Mouse (Mus musculus) midbrain, embryonic 11.5 days (tissue): ENCODE data around the gene Dek. TPM values are rescaled to one million over a fixed set of nuclear protein-coding genes. Genes with fewer than 3 reads are reported as not detected.

Source experiments
- ATAC-seq: fragments of 200-750 bp; cut with Nextera tagmentation; 2 replicates; pipeline ENCODE4 v1.8.0; 2017; ENCODE audit warnings: moderate TSS enrichment, moderate library complexity; ENCODE audit not compliant: low FRiP score
- DNase-seq: peaks from one replicate; pipeline ENCODE4 v3.0.0; 2015; ENCODE audit warnings: low spot score; ENCODE audit errors: missing footprints
- H3K27ac ChIP-seq: fragments of 300-500 bp; sonication (generic); 2 replicates; pipeline ENCODE4 v1.5.1; 2014; ENCODE audit warnings: low read depth, low read length
- H3K27me3 ChIP-seq: fragments of 300-500 bp; sonication (generic); 2 replicates; pipeline ENCODE4 v1.6.1; 2014; ENCODE audit warnings: mild to moderate bottlenecking, low read length, moderate library complexity, mixed read lengths; ENCODE audit not compliant: control insufficient read depth, insufficient read depth
- H3K36me3 ChIP-seq: fragments of 300-500 bp; sonication (generic); 2 replicates; pipeline ENCODE4 v1.6.1; 2014; ENCODE audit warnings: mild to moderate bottlenecking, low read length, moderate library complexity, mixed read lengths; ENCODE audit not compliant: control insufficient read depth, insufficient read depth
- H3K4me1 ChIP-seq: fragments of 300-500 bp; sonication (generic); 2 replicates; pipeline ENCODE4 v1.6.1; 2014; ENCODE audit warnings: low read length; ENCODE audit not compliant: control insufficient read depth, insufficient read depth
- H3K4me2 ChIP-seq: fragments of 300-500 bp; sonication (generic); 2 replicates; pipeline ENCODE4 v1.6.1; 2014; ENCODE audit warnings: mild to moderate bottlenecking, moderate library complexity
- H3K4me3 ChIP-seq: fragments of 300-500 bp; sonication (generic); 2 replicates; pipeline ENCODE4 v1.5.1; 2014; ENCODE audit warnings: low read depth, low read length
- H3K9ac ChIP-seq: fragments of 300-500 bp; sonication (generic); 2 replicates; pipeline ENCODE4 v1.6.1; 2014; ENCODE audit warnings: low read length
- H3K9me3 ChIP-seq: fragments of 300-500 bp; sonication (generic); 2 replicates; pipeline ENCODE4 v1.6.1; 2016; ENCODE audit warnings: low read length; ENCODE audit not compliant: control insufficient read depth
- WGBS: fragments of 180-500 bp; shearing (Covaris S2); extraction: QIAGEN DNeasy Blood & Tissue Kit; methylation state at CpG from one replicate; pipeline ENCODE4 v1.1.7; 2014; 5-methylcytosine and 5-hydroxymethylcytosine counted together
- polyA plus RNA-seq: library from polyadenylated mRNA; unstranded; fragments of >200 nt; fragmentation: Nextera tagmentation; extraction: Ambion mirVana; gene quantifications from 2 replicates; pipeline ENCODE4 v1.2.1, GENCODE M21; 2014

Gene Dek
- polyA plus RNA-seq, 1 experiment from 2014 or later: 409 TPM

GRCm38 (mm10) chr13:47100587-47100986 is 5.4 kb downstream of the Dek start:
- Histone ChIP-seq H3K4me3 (no peak overlapping the region), H3K9ac (no peak overlapping the region), H3K9me3 (no peaks in the 10 kb centered on the region), H3K27ac (no peak overlapping the region), H3K27me3 (no peaks in the 10 kb centered on the region), H3K4me2 (no peak overlapping the region), H3K36me3 (peaks cover 9% of the 10 kb centered on the region; the same call in 1 of the 2 replicates), H3K4me1 (peaks cover 16% of the 10 kb centered on the region)
- no peak for ATAC-seq
- DNase-seq: no peak
- WGBS: 92% methylated on average over 2 of the region's 2 CpGs

GRCm38 (mm10) chr13:47099265-47099664 is 6.7 kb downstream of the Dek start:
- Histone ChIP-seq H3K27me3 (no peaks in the 10 kb centered on the region), H3K36me3 (peaks cover 9% of the 10 kb centered on the region; the same call in 1 of the 2 replicates), H3K9me3 (no peaks in the 10 kb centered on the region), H3K4me1 (peaks cover 15% of the 10 kb centered on the region), H3K4me3 (no peak overlapping the region), H3K4me2 (no peak overlapping the region), H3K27ac (no peak overlapping the region), H3K9ac (no peak overlapping the region)
- DNase-seq (no peak), ATAC-seq (no peak)
- 87% methylated on average over 7 of the region's 7 CpGs for WGBS

GRCm38 (mm10) chr13:47096591-47096990 is 9.4 kb downstream of the Dek start:
- no peak overlapping the region for H3K4me3 ChIP-seq
- DNase-seq (no peak), ATAC-seq (no peak)
- peaks cover 14% of the 10 kb centered on the region for H3K36me3 ChIP-seq
- H3K9ac ChIP-seq: no peak overlapping the region
- no peaks in the 10 kb centered on the region for H3K9me3 ChIP-seq
- WGBS: 84% methylated on average over 2 of the region's 2 CpGs
- no peaks in the 10 kb centered on the region for H3K4me1 ChIP-seq
- H3K27me3 ChIP-seq: no peaks in the 10 kb centered on the region
- no peak overlapping the region for H3K27ac ChIP-seq
- H3K4me2 ChIP-seq: no peak overlapping the region

GRCm38 (mm10) chr13:47093791-47094190 is 12.2 kb downstream of the Dek start:
- Histone ChIP-seq H3K36me3 (peaks cover 17% of the 10 kb centered on the region), H3K4me3 (no peak overlapping the region), H3K9ac (no peak overlapping the region), H3K4me2 (no peak overlapping the region), H3K9me3 (no peaks in the 10 kb centered on the region), H3K27ac (no peak overlapping the region), H3K4me1 (no peaks in the 10 kb centered on the region), H3K27me3 (no peaks in the 10 kb centered on the region)
- DNase-seq (no peak), ATAC-seq (no peak)
- WGBS: 95% methylated on average over 2 of the region's 2 CpGs

DNA sequence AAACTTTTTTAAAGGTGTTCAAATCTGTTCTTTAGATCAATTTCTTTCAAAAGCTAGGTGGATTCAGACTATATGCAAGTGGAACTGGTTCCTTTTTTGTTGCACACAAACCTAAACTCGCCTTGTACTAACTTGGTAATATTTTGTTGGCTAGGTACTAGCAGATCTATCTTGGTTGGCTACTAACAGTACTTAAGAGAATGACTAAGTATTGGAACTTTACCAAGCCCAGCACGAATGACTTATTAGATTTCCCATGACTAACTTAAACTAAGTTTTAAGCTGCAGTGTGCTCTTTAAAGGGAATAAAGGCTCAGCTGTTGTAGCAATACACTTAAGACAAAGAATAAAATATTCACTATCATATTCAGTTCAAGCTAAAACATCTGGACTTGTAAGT is 16.7 kb downstream of the Dek start:
- H3K36me3 ChIP-seq: peaks cover 22% of the 10 kb centered on the region
- H3K27me3 ChIP-seq: no peaks in the 10 kb centered on the region
- no peak overlapping the region for H3K27ac ChIP-seq
- no peaks in the 10 kb centered on the region for H3K9me3 ChIP-seq
- H3K4me3 ChIP-seq: no peak overlapping the region
- H3K4me1 ChIP-seq: no peaks in the 10 kb centered on the region
- no peak for ATAC-seq
- WGBS: 92% methylated on average over 2 of the region's 2 CpGs
- no peak overlapping the region for H3K9ac ChIP-seq
- no peak overlapping the region for H3K4me2 ChIP-seq
- no peak for DNase-seq

- Histone ChIP-seq H3K4me2 (no peak overlapping the region), H3K27ac (no peak overlapping the region), H3K4me3 (no peak overlapping the region), H3K27me3 (no peaks in the 10 kb centered on the region), H3K36me3 (peaks cover 19% of the 10 kb centered on the region), H3K9me3 (no peaks in the 10 kb centered on the region), H3K4me1 (no peaks in the 10 kb centered on the region), H3K9ac (no peak overlapping the region)
- DNase-seq (no peak), ATAC-seq (no peak)
- 96% methylated on average over 1 of the region's 1 CpGs for WGBS
Measured at GRCm38 (mm10) chr13:47088433-47088832, 17.6 kb downstream of the Dek start.

- H3K9ac ChIP-seq: no peak overlapping the region
- no peaks in the 10 kb centered on the region for H3K9me3 ChIP-seq
- DNase-seq (no peak), ATAC-seq (no peak)
- H3K27me3 ChIP-seq: no peaks in the 10 kb centered on the region
- H3K4me2 ChIP-seq: no peak overlapping the region
- WGBS: 88% methylated on average over 4 of the region's 4 CpGs
- H3K36me3 ChIP-seq: peaks cover 5% of the 10 kb centered on the region
- H3K27ac ChIP-seq: no peak overlapping the region
- no peak overlapping the region for H3K4me3 ChIP-seq
- no peaks in the 10 kb centered on the region for H3K4me1 ChIP-seq
Measured at GRCm38 (mm10) chr13:47080905-47081505, 25.0 kb downstream of the Dek start.

DNA sequence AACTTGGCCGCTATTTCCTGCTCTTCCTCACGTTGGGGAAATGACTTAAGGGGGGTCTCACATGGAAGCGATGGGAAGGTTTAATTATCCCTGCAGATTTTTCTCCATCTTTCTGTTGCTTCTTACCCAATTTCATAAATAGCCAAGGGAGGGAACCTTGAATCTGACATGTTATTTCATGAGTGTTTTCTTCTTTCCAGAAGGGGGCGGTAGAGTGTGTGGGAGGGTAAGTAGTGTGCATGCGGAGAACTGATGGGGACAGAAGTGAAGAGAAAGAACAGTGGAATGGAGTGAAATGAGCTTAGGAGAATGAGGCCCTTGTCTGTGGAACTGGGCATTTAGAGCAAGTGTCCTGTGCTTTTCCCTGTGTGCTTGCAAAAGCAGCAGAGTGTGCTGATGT is 27.2 kb downstream of the Dek start:
- Histone ChIP-seq H3K4me3 (no peak overlapping the region), H3K9me3 (no peaks in the 10 kb centered on the region), H3K27ac (no peak overlapping the region), H3K36me3 (peaks cover 5% of the 10 kb centered on the region), H3K4me2 (no peak overlapping the region), H3K27me3 (no peaks in the 10 kb centered on the region), H3K9ac (no peak overlapping the region), H3K4me1 (no peaks in the 10 kb centered on the region)
- no peak for ATAC-seq
- no peak for DNase-seq
- 80% methylated on average over 5 of the region's 5 CpGs for WGBS

- no peaks in the 10 kb centered on the region for H3K27me3 ChIP-seq
- no peak overlapping the region for H3K4me3 ChIP-seq
- DNase-seq: no peak
- H3K27ac ChIP-seq: no peak overlapping the region
- no peak overlapping the region for H3K9ac ChIP-seq
- H3K9me3 ChIP-seq: no peaks in the 10 kb centered on the region
- no peak overlapping the region for H3K4me2 ChIP-seq
- H3K36me3 ChIP-seq: peaks cover 5% of the 10 kb centered on the region
- no peaks in the 10 kb centered on the region for H3K4me1 ChIP-seq
- ATAC-seq: no peak
Measured at GRCm38 (mm10) chr13:47077367-47077766, 28.6 kb downstream of the Dek start.
